ENCODE assay signal across 13 mouse cellular contexts in genomic region chr14:120354595-120354994, GRCm38 (mm10).
DNase-seq lines count a peak whose midpoint lies in the region; ATAC-seq and TF ChIP-seq lines count a peak whose summit lies in the region.
"Had no signal": no experiment of that assay in that cellular context is flagged by ENCODE, and none has a peak within 500 bp of the region (broad histone marks: within the 10 kb centered on the region; RNA-seq: fewer than 3 reads in every experiment).

No protein-coding gene starts in this region.

- peaks cover 8% of the 10 kb centered on the region for H3K79me2 ChIP-seq in heart, adult 2 months (replicated peaks; ENCODE audit: control insufficient read depth, insufficient read depth, low read length)

- TF ChIP-seq EP300 in heart, adult 2 months (IDR thresholded peaks at IDR 0.05; ENCODE audit: insufficient read depth, low read depth, low read length) = no peak

- peaks cover 24% of the 10 kb centered on the region for H3K4me1 ChIP-seq in heart, adult 2 months (ENCODE audit: control insufficient read depth, insufficient read depth, low read length)
- peaks cover 44% of the 10 kb centered on the region for H3K4me1 ChIP-seq in kidney, embryonic 15.5 days
- H3K4me1 ChIP-seq in brown adipose tissue, adult 24 weeks (ENCODE audit: control insufficient read depth, insufficient read depth, insufficient read length, low read length) = peaks cover 42% of the 10 kb centered on the region
- H3K4me1 ChIP-seq in intestine, embryonic 15.5 days (replicated peaks) = peaks cover 36% of the 10 kb centered on the region

- H3K9me3 ChIP-seq in kidney, embryonic 15.5 days (replicated peaks) = no peaks in the 10 kb centered on the region
- H3K9me3 ChIP-seq in intestine, embryonic 15.5 days = no peaks in the 10 kb centered on the region
- H3K9me3 ChIP-seq: forebrain, embryonic 15.5 days; liver, embryonic 15.5 days; midbrain, embryonic 15.5 days had no signal

- no peak overlapping the region for H3K4me3 ChIP-seq in heart, adult 2 months
- H3K4me3 ChIP-seq in kidney, embryonic 15.5 days (replicated peaks) = no peak overlapping the region
- no peak overlapping the region for H3K4me3 ChIP-seq in brown adipose tissue, adult 24 weeks (ENCODE audit: insufficient read depth, low read depth, low read length)
- H3K4me3 ChIP-seq in intestine, embryonic 15.5 days (replicated peaks) = no peak overlapping the region
- H3K4me3 ChIP-seq: forebrain, embryonic 15.5 days; liver, embryonic 15.5 days; midbrain, embryonic 15.5 days had no signal

- no peak overlapping the region for H3K4me2 ChIP-seq in kidney, embryonic 15.5 days
- no peak overlapping the region for H3K4me2 ChIP-seq in intestine, embryonic 15.5 days (replicated peaks)

- ATAC-seq in kidney, embryonic 15.5 days (replicated peaks; ENCODE audit: low FRiP score) = no peak
- no peak for ATAC-seq in intestine, embryonic 15.5 days
- ATAC-seq: inflammation-experienced regulatory T-cells, adult 6 months had no signal

- intact Hi-C loops in heart, adult 2 months (cut with DNase I) = loop anchor here (2.0 to 5.0 kb wide), 2 partner anchors 18 to 33 kb away; no protein-coding TSS in a partner anchor

- 60% methylated on average over 6 of the region's 6 CpGs for WGBS in heart, adult 2 months
- 72% methylated on average over 6 of the region's 6 CpGs for WGBS in kidney, embryonic 15.5 days
- WGBS in intestine, embryonic 15.5 days = 48% methylated on average over 6 of the region's 6 CpGs

- no peaks in the 10 kb centered on the region for H3K27me3 ChIP-seq in heart, adult 2 months (ENCODE audit: control insufficient read depth, insufficient read depth, low read length)
- H3K27me3 ChIP-seq in kidney, embryonic 15.5 days = no peaks in the 10 kb centered on the region
- H3K27me3 ChIP-seq in intestine, embryonic 15.5 days (replicated peaks) = no peaks in the 10 kb centered on the region
- H3K27me3 ChIP-seq: forebrain, embryonic 15.5 days; liver, embryonic 15.5 days; midbrain, embryonic 15.5 days had no signal

- H3K27ac ChIP-seq in heart, adult 2 months = peak overlapping the region; percentile 86
- H3K27ac ChIP-seq in kidney, embryonic 15.5 days = peak overlapping the region; percentile 66; the same call in 1 of the 2 replicates
- peak overlapping the region; percentile 62 for H3K27ac ChIP-seq in brown adipose tissue, adult 24 weeks (replicated peaks; ENCODE audit: low read depth, low read length)
- H3K27ac ChIP-seq in intestine, embryonic 15.5 days = 0 out of 2 replicates have a peak overlapping the region, but pooled peaks have one; percentile 32

- H3K36me3 ChIP-seq in heart, adult 2 months (ENCODE audit: control insufficient read depth, insufficient read depth, low read length) = peaks cover 23% of the 10 kb centered on the region
- peaks cover 9% of the 10 kb centered on the region; the same call in 1 of the 2 replicates for H3K36me3 ChIP-seq in kidney, embryonic 15.5 days
- 0 out of 2 replicates have a peak, but pooled peaks cover 6% of the 10 kb centered on the region for H3K36me3 ChIP-seq in intestine, embryonic 15.5 days
- H3K36me3 ChIP-seq: forebrain, embryonic 15.5 days; liver, embryonic 15.5 days; midbrain, embryonic 15.5 days had no signal

- no peak for TF ChIP-seq POLR2A in heart, adult 2 months (IDR thresholded peaks at IDR 0.05; ENCODE audit: insufficient read depth, low read depth, low read length)

- no peak for DNase-seq in heart, adult 2 months
- DNase-seq in heart, adult 18-20 months = no peak
- no peak for DNase-seq in kidney, adult 18-20 months
- DNase-seq in right cerebral cortex, postnatal 25 days = no peak
- DNase-seq in testis, postnatal 14 days (ENCODE audit: low spot score) = no peak
- DNase-seq: thymus, adult 18-20 months had no signal

- no peak overlapping the region for H3K9ac ChIP-seq in heart, adult 2 months (ENCODE audit: low read depth, low read length)
- H3K9ac ChIP-seq in kidney, embryonic 15.5 days = no peak overlapping the region
- H3K9ac ChIP-seq in intestine, embryonic 15.5 days = no peak overlapping the region
- H3K9ac ChIP-seq: forebrain, embryonic 15.5 days; liver, embryonic 15.5 days had no signal

- TF ChIP-seq CTCF in heart, adult 2 months (IDR thresholded peaks at IDR 0.05) = no peak

Comparison
In these comparisons a context has a peak if more than half of its experiments do, and no peak if none do; other contexts are left out.
1. H3K27ac ChIP-seq: peak in every context shown above with its lines; median percentile 86 in heart, adult 2 months; 66 in kidney, embryonic 15.5 days; 62 in brown adipose tissue, adult 24 weeks; 32 in intestine, embryonic 15.5 days.